Mouse (Mus musculus) cerebellum, adult 2 months (tissue): ENCODE measurements at regions not wholly inside any gene's neighbourhood (a gene's known extent, or its start where the extent isn't known, plus 50 kb on each side); places are given as distances from the start of the nearest gene placed in this dataset.

Experiments
- DNase-seq, 2 experiments: peaks; one replicate each; pipeline ENCODE4 v3.0.0; 2021
- H3K27ac ChIP-seq: fragments of 200-500 bp; 2 replicates; pipeline ENCODE4 v1.5.1; 2012; ENCODE audit warnings: low read length, control low read depth, inconsistent platforms; ENCODE audit not compliant: insufficient read depth
- H3K27me3 ChIP-seq: fragments of 200-500 bp; 2 replicates; pipeline ENCODE4 v1.6.1; 2012; ENCODE audit warnings: inconsistent platforms, mild to moderate bottlenecking, low read length, moderate library complexity; ENCODE audit not compliant: control insufficient read depth, insufficient read depth
- H3K4me1 ChIP-seq: fragments of 200-500 bp; 2 replicates; pipeline ENCODE4 v1.6.1; 2011; ENCODE audit warnings: low read length; ENCODE audit not compliant: control insufficient read depth, insufficient read depth
- H3K4me3 ChIP-seq: fragments of 200-500 bp; replicated peaks from 2 replicates; pipeline ENCODE3; 2011; ENCODE audit warnings: mild to moderate bottlenecking, low read depth, low read length, control low read depth; ENCODE audit not compliant: insufficient read depth
- CTCF ChIP-seq: fragments of 200-500 bp; IDR thresholded peaks from 2 replicates; pipeline ENCODE4 v1.5.1; 2011; ENCODE audit warnings: low read depth, mild to moderate bottlenecking, control low read depth, low read length, moderate library complexity, borderline replicate concordance; ENCODE audit not compliant: insufficient read depth
- POLR2A ChIP-seq: fragments of 200-500 bp; IDR thresholded peaks from 2 replicates; pipeline ENCODE4 v1.6.1; 2011; ENCODE audit warnings: low read length, control low read depth, borderline replicate concordance; ENCODE audit not compliant: insufficient read depth
- WGBS: fragments of 180-500 bp; shearing (Covaris S2); methylation state at CpG from one replicate; pipeline ENCODE4 v1.1.7; 2018; 5-methylcytosine and 5-hydroxymethylcytosine counted together

- 90% methylated on average over 5 of the region's 5 CpGs for WGBS
- DNase-seq = no peak
- H3K4me1 ChIP-seq = no peaks in the 10 kb centered on the region
- no peak overlapping the region for H3K4me3 ChIP-seq
- TF ChIP-seq POLR2A (no peak), CTCF (no peak)
- no peak overlapping the region for H3K27ac ChIP-seq
- H3K27me3 ChIP-seq = no peaks in the 10 kb centered on the region; the same call in 1 of the 2 replicates
These were observed 101.6 kb upstream of the Auts2 start for GRCm38 (mm10) chr5:132644646-132645172.

GRCm38 (mm10) chr5:132643270-132643669 lies 100.1 kb upstream of the Auts2 start:
- Histone ChIP-seq H3K27ac (no peak overlapping the region), H3K4me3 (no peak overlapping the region), H3K27me3 (no peaks in the 10 kb centered on the region), H3K4me1 (no peaks in the 10 kb centered on the region)
- TF ChIP-seq CTCF = no peak
- TF ChIP-seq POLR2A = no peak
- DNase-seq = no peak
- 65% methylated on average over 3 of the region's 3 CpGs for WGBS

DNA sequence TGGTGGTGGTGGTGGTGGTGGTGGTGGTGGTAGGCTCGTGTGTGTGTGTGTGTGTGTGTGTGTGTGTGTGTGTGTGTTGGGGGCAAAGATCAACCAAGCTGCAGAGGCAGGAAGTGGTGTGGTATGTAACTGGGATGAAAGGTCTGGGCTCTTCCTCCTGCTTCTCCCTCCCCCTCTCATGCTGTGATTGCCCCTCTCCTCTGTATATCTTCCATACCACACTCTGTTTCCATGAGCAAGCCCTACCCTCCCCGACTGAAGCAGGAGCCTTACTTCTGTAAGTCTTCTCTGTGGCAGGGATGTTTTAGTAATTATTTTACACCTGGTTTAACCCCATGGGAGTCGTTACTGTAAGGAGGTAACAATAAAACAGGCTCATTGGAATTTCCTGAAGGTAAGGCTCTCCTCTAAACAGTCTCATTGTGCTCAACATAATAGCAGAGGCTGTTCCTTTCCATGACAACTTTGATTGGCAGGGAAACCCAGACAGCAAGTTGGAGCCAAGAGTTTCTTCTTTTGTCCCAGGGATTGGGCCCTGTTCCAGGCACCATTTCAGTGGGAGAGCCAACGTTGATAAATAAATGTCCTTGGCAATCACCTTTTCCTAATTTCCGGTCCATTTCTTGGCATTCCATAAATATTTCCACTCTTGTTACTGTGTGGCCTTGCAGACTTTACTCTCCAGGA lies 90.2 kb upstream of the Auts2 start:
- no peak for TF ChIP-seq POLR2A
- no peak for TF ChIP-seq CTCF
- DNase-seq = no peak
- Histone ChIP-seq H3K4me3 (no peak overlapping the region), H3K27ac (no peak overlapping the region), H3K27me3 (no peaks in the 10 kb centered on the region), H3K4me1 (no peaks in the 10 kb centered on the region)
- WGBS = 32% methylated on average over 5 of the region's 5 CpGs

DNA sequence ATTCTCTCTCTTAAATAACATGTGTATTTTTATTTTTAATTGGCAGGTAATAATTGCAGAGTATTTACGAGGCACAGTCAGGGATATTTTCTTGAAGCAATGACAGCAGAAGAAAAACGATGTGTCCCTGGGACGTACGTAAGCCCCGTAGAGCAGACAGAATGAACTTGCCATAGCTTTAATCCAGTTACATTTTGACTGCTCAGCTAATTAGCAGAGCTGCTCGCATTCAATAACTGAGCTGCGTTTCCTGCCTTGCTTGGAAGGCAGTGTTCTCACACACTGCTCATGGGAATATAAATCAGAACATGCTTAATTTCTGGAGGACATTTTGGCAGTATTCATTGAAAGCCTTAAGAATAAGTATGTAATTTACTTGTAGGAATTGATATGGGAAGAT lies 78.6 kb upstream of the Auts2 start:
- DNase-seq = no peak
- Histone ChIP-seq H3K27me3 (no peaks in the 10 kb centered on the region; the same call in 1 of the 2 replicates), H3K27ac (no peak overlapping the region), H3K4me3 (no peak overlapping the region), H3K4me1 (no peaks in the 10 kb centered on the region)
- WGBS = 78% methylated on average over 7 of the region's 7 CpGs
- TF ChIP-seq POLR2A = no peak
- no peak for TF ChIP-seq CTCF

GRCm38 (mm10) chr5:132617241-132617640 lies 74.1 kb upstream of the Auts2 start:
- Histone ChIP-seq H3K27me3 (no peaks in the 10 kb centered on the region; the same call in 1 of the 2 replicates), H3K4me3 (no peak overlapping the region), H3K4me1 (no peaks in the 10 kb centered on the region), H3K27ac (no peak overlapping the region)
- DNase-seq = no peak
- TF ChIP-seq CTCF = no peak
- TF ChIP-seq POLR2A = no peak
- WGBS = 71% methylated on average over 3 of the region's 3 CpGs

GRCm38 (mm10) chr5:132609251-132609650 lies 66.1 kb upstream of the Auts2 start:
- no peak for TF ChIP-seq POLR2A
- TF ChIP-seq CTCF = no peak
- DNase-seq = no peak
- 55% methylated on average over 4 of the region's 4 CpGs for WGBS
- Histone ChIP-seq H3K27ac (no peak overlapping the region), H3K4me1 (no peaks in the 10 kb centered on the region), H3K4me3 (no peak overlapping the region), H3K27me3 (no peaks in the 10 kb centered on the region)

DNA sequence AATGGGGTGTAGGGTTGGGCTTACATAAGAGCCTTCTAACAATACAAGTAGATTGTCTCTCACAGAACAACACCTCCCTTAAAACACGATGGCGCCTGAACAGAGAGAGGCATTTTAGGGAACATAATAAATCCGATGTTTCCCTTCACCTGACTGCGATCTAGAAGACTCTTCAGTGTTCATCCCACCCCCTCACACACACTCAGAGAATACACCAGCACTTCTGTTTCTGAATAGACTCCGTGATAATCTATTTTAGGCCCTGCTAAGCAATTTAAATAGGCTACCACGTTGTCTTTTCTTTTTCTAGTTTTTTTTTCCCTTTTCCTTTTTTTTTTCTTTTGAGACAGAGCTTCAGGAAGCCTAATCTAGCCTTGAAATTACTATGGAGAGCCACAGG lies 63.1 kb upstream of the Auts2 start:
- no peak overlapping the region for H3K27ac ChIP-seq
- no peak for DNase-seq
- H3K4me1 ChIP-seq = no peaks in the 10 kb centered on the region
- 72% methylated on average over 6 of the region's 6 CpGs for WGBS
- H3K27me3 ChIP-seq = no peaks in the 10 kb centered on the region
- TF ChIP-seq CTCF = no peak
- no peak for TF ChIP-seq POLR2A
- no peak overlapping the region for H3K4me3 ChIP-seq

- peak; percentile 11 to 38 for DNase-seq
- no peak overlapping the region for H3K4me3 ChIP-seq
- H3K4me1 ChIP-seq = peaks cover 3% of the 10 kb centered on the region; the same call in 1 of the 2 replicates
- no peak for TF ChIP-seq CTCF
- TF ChIP-seq POLR2A = no peak
- no peaks in the 10 kb centered on the region for H3K27me3 ChIP-seq
- no peak overlapping the region for H3K27ac ChIP-seq
- WGBS = 30% methylated on average over 6 of the region's 6 CpGs
These were observed 51.7 kb upstream of the Auts2 start for GRCm38 (mm10) chr5:132594796-132595195.
